Mouse (Mus musculus): Measurements from ENCODE around the gene Cfap61. TPM values are rescaled to one million over a fixed set of nuclear protein-coding genes. Genes with fewer than 3 reads are reported as not detected.

Cfap61 gene
- polyA plus RNA-seq, 1 experiment = not detected

GRCm38 (mm10) chr2:145961861-145962260 is 27.3 kb downstream of the Cfap61 start:
- no peak for TF ChIP-seq POLR2A (IDR thresholded peaks at IDR 0.05; ENCODE audit: insufficient read depth, low read depth, low read length)
- no peak for TF ChIP-seq CTCF (IDR thresholded peaks at IDR 0.05; ENCODE audit: insufficient read depth, low read depth, low read length)
- WGBS = 87% methylated on average over 5 of the region's 5 CpGs
- Histone ChIP-seq H3K4me3 (ENCODE audit: insufficient read depth, low read depth, low read length) (no peak overlapping the region), H3K27ac (ENCODE audit: insufficient read depth, low read depth, low read length) (no peak overlapping the region), H3K4me1 (ENCODE audit: control insufficient read depth, insufficient read depth, low read length) (no peaks in the 10 kb centered on the region)

DNA sequence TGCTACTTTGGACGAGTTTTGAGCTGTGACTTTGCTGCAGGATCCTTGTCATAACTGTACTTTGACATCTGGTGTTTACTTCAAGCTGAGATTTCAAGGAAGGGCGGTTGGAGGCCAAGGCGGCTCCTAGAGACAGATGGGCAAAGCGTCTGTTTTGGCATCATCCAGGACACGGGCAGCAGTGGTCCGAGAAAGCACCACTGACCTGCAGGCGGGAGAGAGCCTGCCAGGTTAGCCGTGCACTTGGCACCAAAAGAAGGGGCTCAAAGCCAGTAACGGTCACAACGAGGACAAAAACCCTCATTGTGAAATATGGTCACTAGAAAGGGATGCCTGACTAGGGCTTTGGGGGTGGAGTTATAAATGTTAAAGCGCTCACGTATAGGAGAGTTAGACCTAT is 36.2 kb downstream of the Cfap61 start:
- no peak for TF ChIP-seq POLR2A (IDR thresholded peaks at IDR 0.05; ENCODE audit: insufficient read depth, low read depth, low read length)
- TF ChIP-seq CTCF (IDR thresholded peaks at IDR 0.05; ENCODE audit: insufficient read depth, low read depth, low read length) = no peak
- no peaks in the 10 kb centered on the region for H3K4me1 ChIP-seq (ENCODE audit: control insufficient read depth, insufficient read depth, low read length)
- 80% methylated on average over 12 of the region's 12 CpGs for WGBS
- no peak overlapping the region for H3K27ac ChIP-seq (ENCODE audit: insufficient read depth, low read depth, low read length)
- H3K4me3 ChIP-seq (ENCODE audit: insufficient read depth, low read depth, low read length) = no peak overlapping the region

DNA sequence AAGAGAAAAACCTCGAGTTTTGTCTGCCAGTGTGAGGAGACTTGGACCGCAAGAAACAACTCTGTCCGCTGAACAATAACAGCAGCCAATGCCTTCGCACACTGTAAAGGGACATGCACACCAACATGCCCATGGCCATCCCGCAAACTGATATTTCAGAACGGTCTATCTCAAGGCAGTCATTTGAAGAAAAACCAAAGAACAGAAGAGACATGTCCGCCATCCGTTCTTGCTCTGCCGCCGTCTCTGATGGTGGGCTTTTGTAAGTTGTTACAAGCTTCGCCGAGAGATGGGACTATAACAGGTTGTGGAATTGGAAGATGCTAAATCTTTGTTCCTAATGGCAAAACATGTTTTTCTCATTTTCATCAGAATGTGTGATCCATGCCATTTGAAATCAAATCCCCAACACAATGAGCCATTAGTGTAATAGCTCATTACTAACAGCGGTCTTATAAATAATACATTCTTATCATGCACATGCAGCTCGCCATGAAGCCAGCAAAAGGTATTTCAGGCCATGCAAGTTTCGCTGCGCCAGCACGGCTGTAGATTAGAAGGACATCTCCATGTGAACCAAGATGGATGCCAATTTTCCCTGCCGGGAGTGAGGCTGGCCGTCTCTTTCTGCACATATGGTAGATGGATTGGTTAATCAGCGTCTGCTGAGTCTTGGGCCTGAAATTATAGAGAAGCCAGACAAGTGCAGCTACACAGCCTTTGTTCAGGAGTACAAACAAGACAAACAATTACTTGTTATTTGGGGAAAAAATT is 36.8 kb downstream of the Cfap61 start:
- no peak overlapping the region for H3K4me3 ChIP-seq (ENCODE audit: insufficient read depth, low read depth, low read length)
- TF ChIP-seq POLR2A (IDR thresholded peaks at IDR 0.05; ENCODE audit: insufficient read depth, low read depth, low read length) (no peak), CTCF (IDR thresholded peaks at IDR 0.05; ENCODE audit: insufficient read depth, low read depth, low read length) (no peak)
- WGBS = 62% methylated on average over 20 of the region's 20 CpGs
- no peaks in the 10 kb centered on the region for H3K4me1 ChIP-seq (ENCODE audit: control insufficient read depth, insufficient read depth, low read length)
- H3K27ac ChIP-seq (ENCODE audit: insufficient read depth, low read depth, low read length) = no peak overlapping the region

- TF ChIP-seq POLR2A (IDR thresholded peaks at IDR 0.05; ENCODE audit: insufficient read depth, low read depth, low read length) = no peak
- TF ChIP-seq CTCF (IDR thresholded peaks at IDR 0.05; ENCODE audit: insufficient read depth, low read depth, low read length) = no peak
- 93% methylated on average over 4 of the region's 4 CpGs for WGBS
- no peaks in the 10 kb centered on the region for H3K4me1 ChIP-seq (ENCODE audit: control insufficient read depth, insufficient read depth, low read length)
- H3K4me3 ChIP-seq (ENCODE audit: insufficient read depth, low read depth, low read length) = no peak overlapping the region
- H3K27ac ChIP-seq (ENCODE audit: insufficient read depth, low read depth, low read length) = no peak overlapping the region
Measured at GRCm38 (mm10) chr2:145972571-145972970, 38.0 kb downstream of the Cfap61 start.

- H3K4me1 ChIP-seq (ENCODE audit: control insufficient read depth, insufficient read depth, low read length) = peaks cover 9% of the 10 kb centered on the region; the same call in 1 of the 2 replicates
- TF ChIP-seq POLR2A (IDR thresholded peaks at IDR 0.05; ENCODE audit: insufficient read depth, low read depth, low read length) = no peak
- no peak for TF ChIP-seq CTCF (IDR thresholded peaks at IDR 0.05; ENCODE audit: insufficient read depth, low read depth, low read length)
- no peak overlapping the region for H3K27ac ChIP-seq (ENCODE audit: insufficient read depth, low read depth, low read length)
- no peak overlapping the region for H3K4me3 ChIP-seq (ENCODE audit: insufficient read depth, low read depth, low read length)
- WGBS = 66% methylated on average over 4 of the region's 4 CpGs
Measured at GRCm38 (mm10) chr2:145979616-145980015, 45.0 kb downstream of the Cfap61 start.

DNA sequence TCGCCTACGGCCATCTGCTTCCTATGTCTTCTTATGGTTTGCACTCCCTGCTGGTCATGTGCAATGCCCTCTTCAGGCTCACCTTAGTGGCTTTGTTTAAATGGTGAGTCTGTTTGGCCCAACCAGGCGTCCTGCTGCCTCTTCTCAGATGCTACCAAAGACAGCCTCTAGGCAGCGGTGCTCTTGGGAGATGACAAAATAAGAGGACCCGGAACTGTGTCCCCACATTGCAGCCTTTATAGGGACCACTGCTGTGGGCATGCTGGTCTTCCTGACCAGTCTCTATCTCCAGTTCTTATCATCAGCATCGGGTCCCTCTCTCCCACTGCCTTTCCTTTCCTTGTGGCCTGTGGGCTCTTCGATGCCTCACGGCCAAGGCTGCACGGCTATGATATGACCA is 46.3 kb downstream of the Cfap61 start:
- peaks cover 9% of the 10 kb centered on the region; the same call in 1 of the 2 replicates for H3K4me1 ChIP-seq (ENCODE audit: control insufficient read depth, insufficient read depth, low read length)
- 96% methylated on average over 9 of the region's 9 CpGs for WGBS
- no peak overlapping the region for H3K4me3 ChIP-seq (ENCODE audit: insufficient read depth, low read depth, low read length)
- TF ChIP-seq POLR2A (IDR thresholded peaks at IDR 0.05; ENCODE audit: insufficient read depth, low read depth, low read length) (no peak), CTCF (IDR thresholded peaks at IDR 0.05; ENCODE audit: insufficient read depth, low read depth, low read length) (no peak)
- H3K27ac ChIP-seq (ENCODE audit: insufficient read depth, low read depth, low read length) = no peak overlapping the region

DNA sequence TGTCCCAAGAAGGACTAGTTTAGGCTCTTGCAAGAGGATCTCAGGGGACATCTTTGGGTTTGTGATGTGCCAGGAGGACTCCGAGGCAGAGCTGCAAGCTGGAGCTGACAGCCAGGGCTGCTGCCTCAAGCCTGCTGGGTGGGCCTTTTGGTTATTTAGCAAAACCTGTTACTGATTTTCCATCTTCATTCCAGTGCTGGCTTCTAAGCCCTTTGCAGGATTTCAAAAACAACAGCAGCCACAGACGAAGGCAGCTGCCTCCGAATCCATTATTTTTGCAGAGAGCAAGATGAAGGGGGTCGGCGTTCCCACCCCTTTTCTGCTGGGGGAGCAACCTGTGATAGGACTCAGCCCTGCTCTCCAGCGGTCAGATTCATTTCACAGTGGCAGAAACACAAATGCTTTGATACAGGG is 47.1 kb downstream of the Cfap61 start:
- H3K4me1 ChIP-seq (ENCODE audit: control insufficient read depth, insufficient read depth, low read length) = peaks cover 9% of the 10 kb centered on the region; the same call in 1 of the 2 replicates
- WGBS = 55% methylated on average over 6 of the region's 6 CpGs
- no peak for TF ChIP-seq CTCF (IDR thresholded peaks at IDR 0.05; ENCODE audit: insufficient read depth, low read depth, low read length)
- no peak for TF ChIP-seq POLR2A (IDR thresholded peaks at IDR 0.05; ENCODE audit: insufficient read depth, low read depth, low read length)
- no peak overlapping the region for H3K27ac ChIP-seq (ENCODE audit: insufficient read depth, low read depth, low read length)
- H3K4me3 ChIP-seq (ENCODE audit: insufficient read depth, low read depth, low read length) = no peak overlapping the region

GRCm38 (mm10) chr2:145982317-145983045 is 47.9 kb downstream of the Cfap61 start:
- Histone ChIP-seq H3K4me3 (ENCODE audit: insufficient read depth, low read depth, low read length) (no peak overlapping the region), H3K27ac (ENCODE audit: insufficient read depth, low read depth, low read length) (no peak overlapping the region), H3K4me1 (ENCODE audit: control insufficient read depth, insufficient read depth, low read length) (peaks cover 9% of the 10 kb centered on the region; the same call in 1 of the 2 replicates)
- 51% methylated on average over 9 of the region's 9 CpGs for WGBS
- no peak for TF ChIP-seq CTCF (IDR thresholded peaks at IDR 0.05; ENCODE audit: insufficient read depth, low read depth, low read length)
- TF ChIP-seq POLR2A (IDR thresholded peaks at IDR 0.05; ENCODE audit: insufficient read depth, low read depth, low read length) = no peak

GRCm38 (mm10) chr2:145987757-145988156 is 53.2 kb downstream of the Cfap61 start:
- no peak overlapping the region for H3K27ac ChIP-seq (ENCODE audit: insufficient read depth, low read depth, low read length)
- H3K4me3 ChIP-seq (ENCODE audit: insufficient read depth, low read depth, low read length) = no peak overlapping the region
- WGBS = 77% methylated on average over 2 of the region's 2 CpGs
- H3K4me1 ChIP-seq (ENCODE audit: control insufficient read depth, insufficient read depth, low read length) = no peaks in the 10 kb centered on the region; the same call in 1 of the 2 replicates
- TF ChIP-seq POLR2A (IDR thresholded peaks at IDR 0.05; ENCODE audit: insufficient read depth, low read depth, low read length) = no peak
- TF ChIP-seq CTCF (IDR thresholded peaks at IDR 0.05; ENCODE audit: insufficient read depth, low read depth, low read length) = no peak
